Mouse (Mus musculus): Measurements from ENCODE around the gene Ggta1.

DNA sequence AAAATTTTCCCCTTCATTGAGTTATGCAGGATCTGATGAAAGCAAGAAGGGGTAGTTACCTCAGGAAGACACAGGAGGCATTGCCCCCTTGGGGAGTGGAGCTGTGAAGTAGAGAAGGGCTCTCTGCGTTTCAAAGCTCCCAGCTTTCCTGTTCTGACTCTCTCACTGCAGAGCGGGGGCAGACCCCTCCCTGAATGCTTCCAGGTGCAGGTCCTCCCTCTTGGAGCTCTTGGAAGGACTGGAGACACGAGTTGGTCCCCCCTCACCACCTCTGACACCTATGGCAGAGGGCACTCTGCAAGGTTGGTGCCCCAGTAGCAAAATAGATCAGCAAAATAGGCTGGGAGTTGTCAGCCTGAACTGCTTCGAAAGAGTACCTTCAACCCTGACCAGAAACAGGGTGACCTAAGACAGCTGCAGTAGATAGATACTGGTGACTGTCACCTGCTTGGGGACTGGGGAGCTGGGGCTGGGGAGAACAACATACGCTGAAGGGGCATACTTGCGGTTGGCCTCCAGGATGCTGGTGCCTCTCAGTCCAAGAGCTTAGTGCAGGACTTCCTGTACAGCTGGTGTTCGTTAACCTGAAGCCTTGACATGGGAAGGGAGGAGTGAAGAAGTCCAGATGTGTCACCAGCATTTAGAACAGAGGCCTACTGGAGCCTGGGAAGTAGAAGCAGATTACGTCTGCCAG is 40.8 kb upstream of the Ggta1 start:
- TF ChIP-seq CTCF (conservative IDR thresholded peaks at IDR 0.05 in 1 of 2, IDR thresholded peaks at IDR 0.05 in 1 of 2; ENCODE audit: low read depth in 2 of 2, low read length in 2 of 2) (no peak), EP300 (IDR thresholded peaks at IDR 0.05; ENCODE audit: low read length) (no peak; the same call in 1 of the 2 replicates), E2F4 (IDR thresholded peaks at IDR 0.05; ENCODE audit: insufficient replicate concordance, low read depth, low read length) (no peak), USF1 (IDR thresholded peaks at IDR 0.05; ENCODE audit: low read depth, low read length) (no peak), SIN3A (IDR thresholded peaks at IDR 0.05; ENCODE audit: low read length) (no peak), POLR2A (IDR thresholded peaks at IDR 0.05; ENCODE audit: low read depth, low read length) (no peak)

Measured in CH12.LX (cell line).